Comparison of ENCODE assay signal across 21 mouse cellular contexts in the genomic region with DNA sequence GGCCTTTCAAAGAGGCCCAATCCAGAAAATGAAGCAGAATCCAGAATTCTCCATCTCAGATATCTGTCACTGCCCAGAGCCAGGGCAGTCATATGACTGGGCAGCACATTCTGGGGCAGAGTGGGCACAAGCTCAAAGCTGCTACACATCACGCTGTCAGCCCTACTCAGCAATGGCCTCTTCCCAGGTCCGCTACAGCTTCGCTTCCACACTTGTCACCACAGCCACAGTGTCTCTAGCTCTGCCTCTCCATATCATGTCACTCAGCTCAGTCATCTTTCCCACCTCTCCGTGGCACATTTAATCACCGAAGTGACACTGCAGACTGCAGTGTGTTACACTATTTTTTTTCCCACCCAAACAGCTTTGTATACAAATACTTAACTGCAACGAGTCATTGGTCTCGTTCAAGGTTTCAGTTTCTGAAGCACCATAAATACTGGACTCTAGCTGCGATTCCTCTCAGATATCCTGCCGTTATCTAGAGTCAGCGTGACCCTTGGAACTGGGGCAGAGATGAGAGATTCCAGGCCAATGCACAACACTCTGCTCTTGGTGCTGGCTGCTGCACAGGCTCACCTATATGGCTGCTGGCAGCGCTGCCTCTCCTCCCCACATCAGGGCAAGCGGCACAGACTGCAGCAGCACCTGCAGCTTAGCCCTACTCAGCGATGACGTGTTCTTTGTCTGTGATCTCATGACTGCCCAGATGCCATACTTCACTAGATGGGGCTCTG. TPM values are rescaled to one million over a fixed set of nuclear protein-coding genes. Genes with fewer than 3 reads are reported as not detected.
DNase-seq lines count a peak whose midpoint lies in the region; ATAC-seq lines count a peak whose summit lies in the region.
"Had no signal": no experiment of that assay in that cellular context is flagged by ENCODE, and none has a peak within 500 bp of the region (broad histone marks: within the 10 kb centered on the region; RNA-seq: fewer than 3 reads in every experiment).

No protein-coding gene starts in this region.

- peak; percentile 76 for DNase-seq in heart, adult 11 months
- no peak for DNase-seq in heart, postnatal 10 days
- DNase-seq in ovary, adult 18-20 months (ENCODE audit: low spot score), result peak; percentile 18
- no peak for DNase-seq in ovary, postnatal 36 days (ENCODE audit: low spot score)
- no peak for DNase-seq in liver, embryonic 11.5 days (ENCODE audit: low spot score)
- DNase-seq in yolk sac, embryonic 10.5 days (ENCODE audit: low spot score), result peak; percentile 57
- DNase-seq in T-cell, adult 2 months (ENCODE audit: low spot score), result no peak
- DNase-seq: adrenal gland, adult 8-10 months; cerebellum, adult 11-12 months; cerebellum, postnatal 36 days; gastrocnemius, postnatal 25 days; kidney, adult 11 months; kidney, postnatal 25 days; lung, postnatal 10 days had no signal

- no peak overlapping the region for H3K4me2 ChIP-seq in liver, embryonic 11.5 days
- no peak overlapping the region for H3K4me2 ChIP-seq in forebrain, embryonic 15.5 days (replicated peaks)
- H3K4me2 ChIP-seq: hindbrain, embryonic 13.5 days; limb, embryonic 13.5 days; neural tube, embryonic 12.5 days had no signal

- no peaks in the 10 kb centered on the region for H3K9me3 ChIP-seq in liver, embryonic 11.5 days (ENCODE audit: control insufficient read depth, low read length)
- no peaks in the 10 kb centered on the region for H3K9me3 ChIP-seq in forebrain, embryonic 15.5 days
- H3K9me3 ChIP-seq: embryonic facial prominence, embryonic 10.5 days; hindbrain, embryonic 13.5 days; limb, embryonic 13.5 days; neural tube, embryonic 12.5 days had no signal

- H3K4me1 ChIP-seq in liver, embryonic 11.5 days (replicated peaks; ENCODE audit: control insufficient read depth, insufficient read depth, low read length), result no peaks in the 10 kb centered on the region
- H3K4me1 ChIP-seq in forebrain, embryonic 15.5 days, result no peaks in the 10 kb centered on the region
- H3K4me1 ChIP-seq: embryonic facial prominence, embryonic 10.5 days; hindbrain, embryonic 13.5 days; limb, embryonic 13.5 days; neural tube, embryonic 12.5 days had no signal

- no peak overlapping the region for H3K27ac ChIP-seq in liver, embryonic 11.5 days (ENCODE audit: low read depth, low read length)
- H3K27ac ChIP-seq in forebrain, embryonic 15.5 days (replicated peaks), result no peak overlapping the region
- H3K27ac ChIP-seq: embryonic facial prominence, embryonic 10.5 days; hindbrain, embryonic 13.5 days; left cerebral cortex, adult 2 months; limb, embryonic 13.5 days; neural tube, embryonic 12.5 days had no signal

- H3K27me3 ChIP-seq in liver, embryonic 11.5 days (replicated peaks; ENCODE audit: control insufficient read depth, insufficient read depth, low read length), result no peaks in the 10 kb centered on the region
- no peaks in the 10 kb centered on the region for H3K27me3 ChIP-seq in forebrain, embryonic 15.5 days
- H3K27me3 ChIP-seq: hindbrain, embryonic 13.5 days; limb, embryonic 13.5 days; neural tube, embryonic 12.5 days had no signal

- no peak overlapping the region for H3K9ac ChIP-seq in liver, embryonic 11.5 days (ENCODE audit: low read depth, low read length)
- H3K9ac ChIP-seq in forebrain, embryonic 15.5 days (replicated peaks), result no peak overlapping the region
- H3K9ac ChIP-seq: hindbrain, embryonic 13.5 days; limb, embryonic 13.5 days; neural tube, embryonic 12.5 days had no signal

- intact Hi-C loops in heart, postnatal 10 days (cut with DNase I), result no loop called here

- peak; percentile 65 for ATAC-seq in liver, embryonic 11.5 days (replicated peaks; ENCODE audit: low FRiP score)
- no peak for ATAC-seq in forebrain, embryonic 15.5 days (replicated peaks)

- no peak overlapping the region for H3K4me3 ChIP-seq in liver, embryonic 11.5 days (ENCODE audit: low read depth, low read length)
- H3K4me3 ChIP-seq in forebrain, embryonic 15.5 days, result no peak overlapping the region
- H3K4me3 ChIP-seq: embryonic facial prominence, embryonic 10.5 days; hindbrain, embryonic 13.5 days; left cerebral cortex, adult 2 months; limb, embryonic 13.5 days; neural tube, embryonic 12.5 days had no signal

- 85% methylated on average over 14 of the region's 14 CpGs for WGBS in liver, embryonic 11.5 days
- 95% methylated on average over 14 of the region's 14 CpGs for WGBS in forebrain, embryonic 15.5 days

- H3K36me3 ChIP-seq in liver, embryonic 11.5 days (ENCODE audit: control insufficient read depth, insufficient read depth, low read length), result peaks cover 12% of the 10 kb centered on the region
- peaks cover 40% of the 10 kb centered on the region for H3K36me3 ChIP-seq in forebrain, embryonic 15.5 days

RNA-seq across cellular contexts. Expression of gene Nipsnap3b, which starts 11.7 kb away (rescaled TPM):
- 10 to 100 TPM; 15.1 to 16.9 TPM for total RNA-seq in heart, postnatal 10 days (2021)
- 67.4 and 75.1 TPM in 2 replicates for polyA plus RNA-seq in liver, embryonic 11.5 days (2014; fragmentation: Nextera tagmentation; extraction: Ambion mirVana)
- polyA plus RNA-seq in forebrain, embryonic 15.5 days (2015; fragmentation: Nextera tagmentation; extraction: Ambion mirVana), result 141 and 152 TPM in 2 replicates

RNA-seq across cellular contexts. Expression of gene Nipsnap3a, which starts 34.3 kb away (rescaled TPM):
- not detected for total RNA-seq in heart, postnatal 10 days (2021)
- polyA plus RNA-seq in liver, embryonic 11.5 days (2014; fragmentation: Nextera tagmentation; extraction: Ambion mirVana), result not detected in 2 replicates
- polyA plus RNA-seq in forebrain, embryonic 15.5 days (2015; fragmentation: Nextera tagmentation; extraction: Ambion mirVana), result not detected in 2 replicates
- total RNA-seq: adrenal gland, adult 8-10 months; gastrocnemius, postnatal 25 days; left cerebral cortex, adult 2 months had no signal
- polyA plus RNA-seq: embryonic facial prominence, embryonic 10.5 days; heart, embryonic 14.5 days; hindbrain, embryonic 13.5 days; limb, embryonic 13.5 days; neural tube, embryonic 12.5 days had no signal

RNA-seq across cellular contexts. Expression of gene Olfr270, which starts 59.0 kb away (rescaled TPM):
- not detected for total RNA-seq in heart, postnatal 10 days (2021)
- polyA plus RNA-seq in liver, embryonic 11.5 days (2014; fragmentation: Nextera tagmentation; extraction: Ambion mirVana), result not detected in 2 replicates
- not detected in 2 replicates for polyA plus RNA-seq in forebrain, embryonic 15.5 days (2015; fragmentation: Nextera tagmentation; extraction: Ambion mirVana)
- total RNA-seq: adrenal gland, adult 8-10 months; gastrocnemius, postnatal 25 days; left cerebral cortex, adult 2 months had no signal
- polyA plus RNA-seq: embryonic facial prominence, embryonic 10.5 days; heart, embryonic 14.5 days; hindbrain, embryonic 13.5 days; limb, embryonic 13.5 days; neural tube, embryonic 12.5 days had no signal

Comparison
In these comparisons a context has a peak if more than half of its experiments do, and no peak if none do; other contexts are left out.
1. DNase-seq: peak in heart, adult 11 months (single experiment), ovary, adult 18-20 months (single experiment) and yolk sac, embryonic 10.5 days (single experiment); none in heart, postnatal 10 days (0 of 2), ovary, postnatal 36 days (single experiment), liver, embryonic 11.5 days (single experiment) and T-cell, adult 2 months (single experiment).